Mouse (Mus musculus) neural tube, embryonic 13.5 days (tissue): ENCODE results near the gene Tmed1. TPM values are rescaled to one million over a fixed set of nuclear protein-coding genes. Genes with fewer than 3 reads are reported as not detected.
A peak's percentile ranks its signal among the peaks of the same experiment; 100 is the strongest.

Source experiments
- ATAC-seq: fragments of 200-750 bp; cut with Nextera tagmentation; 2 replicates; pipeline ENCODE4 v1.8.0; 2017; ENCODE audit warnings: low read depth, mild to moderate bottlenecking, moderate TSS enrichment, moderate library complexity
- H3K27ac ChIP-seq: fragments of 300-500 bp; sonication (generic); replicated peaks from 2 replicates; pipeline ENCODE4 v1.5.1; 2015; ENCODE audit warnings: moderate library complexity, mild to moderate bottlenecking, inconsistent platforms
- H3K27me3 ChIP-seq: fragments of 300-500 bp; sonication (generic); 2 replicates; pipeline ENCODE4 v1.6.1; 2015; ENCODE audit warnings: mild to moderate bottlenecking, inconsistent platforms
- H3K36me3 ChIP-seq: fragments of 300-500 bp; sonication (generic); 2 replicates; pipeline ENCODE4 v1.6.1; 2015; ENCODE audit warnings: mild to moderate bottlenecking, inconsistent platforms
- H3K4me1 ChIP-seq: fragments of 300-500 bp; sonication (generic); replicated peaks from 2 replicates; pipeline ENCODE4 v1.6.1; 2015; ENCODE audit warnings: inconsistent platforms
- H3K4me2 ChIP-seq: fragments of 300-500 bp; sonication (generic); 2 replicates; pipeline ENCODE4 v1.6.1; 2015; ENCODE audit warnings: inconsistent platforms, mild to moderate bottlenecking, moderate library complexity
- H3K4me3 ChIP-seq: fragments of 300-500 bp; sonication (generic); 2 replicates; pipeline ENCODE4 v1.5.1; 2015; ENCODE audit warnings: mild to moderate bottlenecking, inconsistent platforms
- H3K9ac ChIP-seq: fragments of 300-500 bp; sonication (generic); 2 replicates; pipeline ENCODE4 v1.6.1; 2015; ENCODE audit warnings: moderate library complexity, mild to moderate bottlenecking, inconsistent platforms
- H3K9me3 ChIP-seq: fragments of 300-500 bp; sonication (generic); 2 replicates; pipeline ENCODE4 v1.6.1; 2016; ENCODE audit warnings: inconsistent platforms
- WGBS: fragments of 180-500 bp; shearing (Covaris S2); methylation state at CpG from one replicate; pipeline ENCODE4 v1.1.7; 2015; 5-methylcytosine and 5-hydroxymethylcytosine counted together
- microRNA-seq: library from miRNA; unstranded; fragments of <30 nt; microRNA quantifications from one replicate; pipeline ENCODE4, GENCODE M21; 2016
- polyA plus RNA-seq: library from polyadenylated mRNA; unstranded; fragments of >200 nt; fragmentation: Nextera tagmentation; extraction: Ambion mirVana; gene quantifications from 2 replicates; pipeline ENCODE4 v1.2.1, GENCODE M21; 2015

Tmed1 gene
- polyA plus RNA-seq, 1 experiment from 2014 or later: 53.9 TPM

GRCm38 (mm10) chr9:21463138-21463590 is 46.9 kb downstream of the Tmed1 start:
- H3K27ac ChIP-seq: no peak overlapping the region
- 78% methylated on average over 5 of the region's 5 CpGs for WGBS
- no peaks in the 10 kb centered on the region for H3K27me3 ChIP-seq
- no peaks in the 10 kb centered on the region for H3K9me3 ChIP-seq
- no peak for ATAC-seq
- 0 out of 2 replicates have a peak overlapping the region, but pooled peaks have one; percentile 18 for H3K9ac ChIP-seq
- H3K36me3 ChIP-seq: peaks cover 64% of the 10 kb centered on the region
- H3K4me1 ChIP-seq: 0 out of 2 replicates have a peak, but pooled peaks cover 9% of the 10 kb centered on the region
- no peak overlapping the region for H3K4me2 ChIP-seq
- no peak overlapping the region for H3K4me3 ChIP-seq

GRCm38 (mm10) chr9:21460400-21460940 is 49.6 kb downstream of the Tmed1 start:
- H3K9me3 ChIP-seq: no peaks in the 10 kb centered on the region
- ATAC-seq: no peak
- H3K9ac ChIP-seq: no peak overlapping the region
- H3K4me3 ChIP-seq: no peak overlapping the region
- 0 out of 2 replicates have a peak, but pooled peaks cover 9% of the 10 kb centered on the region for H3K4me1 ChIP-seq
- no peaks in the 10 kb centered on the region for H3K27me3 ChIP-seq
- WGBS: 91% methylated on average over 3 of the region's 3 CpGs
- H3K27ac ChIP-seq: no peak overlapping the region
- H3K36me3 ChIP-seq: peaks cover 41% of the 10 kb centered on the region
- no peak overlapping the region for H3K4me2 ChIP-seq

- Histone ChIP-seq H3K4me1 (0 out of 2 replicates have a peak, but pooled peaks cover 9% of the 10 kb centered on the region), H3K9ac (no peak overlapping the region), H3K9me3 (no peaks in the 10 kb centered on the region), H3K36me3 (peaks cover 30% of the 10 kb centered on the region), H3K27me3 (no peaks in the 10 kb centered on the region), H3K4me3 (no peak overlapping the region), H3K4me2 (no peak overlapping the region), H3K27ac (no peak overlapping the region)
- 88% methylated on average over 3 of the region's 3 CpGs for WGBS
- ATAC-seq: no peak
These were observed 51.2 kb downstream of the Tmed1 start for GRCm38 (mm10) chr9:21458821-21459220.

Small RNA genes lying within 50 kb of the gene (microRNA-seq; reads per million reads assigned to microRNA genes)
- 0.44 reads per million for gene Mir199a-1

Other genes with a start within 250 kb of the Tmed1 start
- gene Atg4d, start 245.0 kb downstream of the Tmed1 start, polyA plus RNA-seq: 55.3 and 56.1 TPM in 2 replicates
- gene Kri1, start 222.3 kb downstream of the Tmed1 start, polyA plus RNA-seq: 11.1 and 15.1 TPM in 2 replicates
- 95.5 and 114 TPM in 2 replicates for gene Cdkn2d, start 218.8 kb downstream of the Tmed1 start, polyA plus RNA-seq
- gene Ap1m2, start 197.9 kb downstream of the Tmed1 start, polyA plus RNA-seq: 0.89 and 1.1 TPM in 2 replicates
- 70.1 and 73.1 TPM in 2 replicates for gene Slc44a2, start 189.6 kb downstream of the Tmed1 start, polyA plus RNA-seq
- gene Ilf3, start 142.4 kb downstream of the Tmed1 start, polyA plus RNA-seq: 226 and 229 TPM in 2 replicates
- gene Qtrt1, start 98.4 kb downstream of the Tmed1 start, polyA plus RNA-seq: 49.1 and 50.4 TPM in 2 replicates
- 65.0 and 69.7 TPM in 2 replicates for gene Dnm2, start 85.3 kb downstream of the Tmed1 start, polyA plus RNA-seq
- gene AB124611, start 15.9 kb upstream of the Tmed1 start, polyA plus RNA-seq: 2.9 and 4.2 TPM in 2 replicates
- gene Carm1, start 36.6 kb upstream of the Tmed1 start, polyA plus RNA-seq: 43.8 and 45.8 TPM in 2 replicates
- 54.6 and 58.4 TPM in 2 replicates for gene Timm29, start 82.5 kb upstream of the Tmed1 start, polyA plus RNA-seq
- gene Yipf2, start 82.6 kb upstream of the Tmed1 start, polyA plus RNA-seq: 22.7 and 23.5 TPM in 2 replicates
- gene Smarca4, start 105.9 kb upstream of the Tmed1 start, polyA plus RNA-seq: 149 and 160 TPM in 2 replicates
- 13.8 and 16.1 TPM in 2 replicates for gene Ldlr, start 213.2 kb upstream of the Tmed1 start, polyA plus RNA-seq